Mouse (Mus musculus) olfactory bulb, adult 2 months (tissue): ENCODE data around the gene Nid1.

Experiments
- CTCF ChIP-seq: fragments of 200-500 bp; IDR thresholded peaks from 2 replicates; pipeline ENCODE4 v1.5.1; 2012; ENCODE audit warnings: low read depth, mild to moderate bottlenecking, low read length, moderate library complexity; ENCODE audit not compliant: insufficient read depth
- POLR2A ChIP-seq: fragments of 200-500 bp; IDR thresholded peaks from 2 replicates; pipeline ENCODE4 v1.6.1; 2012; ENCODE audit warnings: mild to moderate bottlenecking, low read depth, low read length, moderate library complexity; ENCODE audit not compliant: insufficient read depth

GRCm38 (mm10) chr13:13476568-13476967 lies 39.2 kb downstream of the Nid1 start:
- TF ChIP-seq POLR2A (no peak), CTCF (no peak)
